8 mouse cellular contexts compared by ENCODE assay signal in genomic region chr17:6005246-6005637, GRCm38 (mm10).
DNase-seq lines count a peak whose midpoint lies in the region; ATAC-seq and TF ChIP-seq lines count a peak whose summit lies in the region.

No protein-coding gene starts in this region.

- no peak overlapping the region for H3K9ac ChIP-seq in heart, embryonic 12.5 days
- no peak overlapping the region for H3K9ac ChIP-seq in hindbrain, embryonic 12.5 days

- H3K27ac ChIP-seq in heart, embryonic 12.5 days (ENCODE audit: poor library complexity, severe bottlenecking), result peak overlapping the region; percentile 65; the same call in 1 of the 2 replicates
- no peak overlapping the region for H3K27ac ChIP-seq in hindbrain, embryonic 12.5 days

- TF ChIP-seq CTCF in E14TG2a.4 (conservative IDR thresholded peaks at IDR 0.05; ENCODE audit: low read length), result no peak

- peak overlapping the region; percentile 18; the same call in 1 of the 2 replicates for H3K4me2 ChIP-seq in heart, embryonic 12.5 days
- 0 out of 2 replicates have a peak overlapping the region, but pooled peaks have one; percentile 1 for H3K4me2 ChIP-seq in hindbrain, embryonic 12.5 days (replicated peaks)

- H3K9me3 ChIP-seq in heart, embryonic 12.5 days (replicated peaks), result no peaks in the 10 kb centered on the region
- no peaks in the 10 kb centered on the region for H3K9me3 ChIP-seq in E14TG2a.4 (ENCODE audit: low read length)
- no peaks in the 10 kb centered on the region for H3K9me3 ChIP-seq in hindbrain, embryonic 12.5 days (replicated peaks)

- ATAC-seq in heart, embryonic 12.5 days (ENCODE audit: insufficient number of reproducible peaks, low FRiP score), result peak; percentile 41; the same call in 1 of the 2 replicates
- 0 out of 2 replicates have a peak, but pooled peaks have one; percentile 35 for ATAC-seq in hindbrain, embryonic 12.5 days (ENCODE audit: low FRiP score)

- H3K27me3 ChIP-seq in heart, embryonic 12.5 days (replicated peaks), result no peaks in the 10 kb centered on the region
- H3K27me3 ChIP-seq in E14TG2a.4 (ENCODE audit: insufficient read depth, low read length), result 0 out of 2 replicates have a peak, but pooled peaks cover 3% of the 10 kb centered on the region
- H3K27me3 ChIP-seq in hindbrain, embryonic 12.5 days, result no peaks in the 10 kb centered on the region

- H3K36me3 ChIP-seq in heart, embryonic 12.5 days, result 0 out of 2 replicates have a peak, but pooled peaks cover 12% of the 10 kb centered on the region
- H3K36me3 ChIP-seq in E14TG2a.4 (ENCODE audit: insufficient read depth, low read length), result peaks cover 20% of the 10 kb centered on the region
- H3K36me3 ChIP-seq in hindbrain, embryonic 12.5 days, result no peaks in the 10 kb centered on the region

- intact Hi-C loops in heart, postnatal 10 days (cut with DNase I), result no loop called here

- DNase-seq in heart, postnatal 10 days, result no peak
- DNase-seq in lung, postnatal 10 days, result peak; percentile 31
- DNase-seq in adrenal gland, postnatal 4 days (ENCODE audit: low spot score in 2 of 2), result no peak
- DNase-seq in c-Kit-positive CD71-positive TER-119-positive erythroid progenitor cells, embryonic 14.5 days (ENCODE audit: low spot score), result no peak
- no peak for DNase-seq in adrenal gland, postnatal 36 days

- 14% methylated on average over 14 of the region's 14 CpGs for WGBS in heart, embryonic 12.5 days
- 17% methylated on average over 13 of the region's 14 CpGs for WGBS in hindbrain, embryonic 12.5 days

- H3K4me3 ChIP-seq in heart, embryonic 12.5 days, result no peak overlapping the region
- peak overlapping the region; percentile 62 for H3K4me3 ChIP-seq in E14TG2a.4 (replicated peaks; ENCODE audit: low read length)
- H3K4me3 ChIP-seq in hindbrain, embryonic 12.5 days, result no peak overlapping the region

- peaks cover 70% of the 10 kb centered on the region for H3K4me1 ChIP-seq in heart, embryonic 12.5 days (replicated peaks)
- peaks cover 21% of the 10 kb centered on the region for H3K4me1 ChIP-seq in E14TG2a.4 (replicated peaks; ENCODE audit: low read depth, low read length)
- peaks cover 8% of the 10 kb centered on the region for H3K4me1 ChIP-seq in hindbrain, embryonic 12.5 days
